Mouse (Mus musculus): ENCODE measurements around the gene Knop1. TPM values are rescaled to one million over a fixed set of nuclear protein-coding genes. Genes with fewer than 3 reads are reported as not detected.
A peak's percentile ranks its signal among the peaks of the same experiment; 100 is the strongest.

The Knop1 gene
- polyA plus RNA-seq (2014; fragmentation: Nextera tagmentation; extraction: Ambion mirVana): 95.9 and 112 TPM in 2 replicates

DNA sequence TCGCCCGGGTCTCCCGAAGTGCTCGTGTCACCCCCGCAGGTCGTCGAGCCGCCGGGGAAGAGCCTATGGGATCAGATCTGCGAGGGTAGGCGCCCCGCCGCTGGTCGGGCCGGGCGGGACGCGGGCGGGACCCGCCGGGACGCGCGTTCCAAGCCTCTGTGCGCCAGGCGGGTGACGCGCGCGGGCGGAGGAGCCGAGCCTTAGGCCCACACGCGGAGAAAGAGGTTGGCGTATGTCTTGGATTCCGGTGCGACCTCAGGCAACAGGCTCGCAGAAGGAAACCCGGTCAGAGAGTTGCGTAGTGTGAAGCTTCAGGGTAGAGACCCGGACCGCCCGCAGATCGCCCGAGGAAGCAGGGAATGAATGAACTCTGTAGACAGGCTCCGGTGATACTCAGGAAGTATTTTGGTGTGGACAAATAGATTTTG, at the start of gene Knop1:
Gene Knop1, minus strand, starts transcription at position 378 of the 428 bp plus-strand sequence.
- DNase-seq (ENCODE audit: low spot score): no peak
- H3K4me1 ChIP-seq (replicated peaks; ENCODE audit: control insufficient read depth, insufficient read depth, low read length): peaks cover 8% of the 10 kb centered on the region
- no peaks in the 10 kb centered on the region for H3K9me3 ChIP-seq (ENCODE audit: control insufficient read depth, low read length)
- ATAC-seq (replicated peaks; ENCODE audit: low FRiP score): peak; percentile 80
- no peaks in the 10 kb centered on the region for H3K27me3 ChIP-seq (replicated peaks; ENCODE audit: control insufficient read depth, insufficient read depth, low read length)
- peaks cover 16% of the 10 kb centered on the region for H3K36me3 ChIP-seq (ENCODE audit: control insufficient read depth, insufficient read depth, low read length)
- under 1% methylated on average over 46 of the region's 46 CpGs for WGBS
- H3K4me3 ChIP-seq (ENCODE audit: low read depth, low read length): peak within 1 kb of the TSS; percentile 87
- peak within 1 kb of the TSS; percentile 43; the same call in 1 of the 2 replicates for H3K27ac ChIP-seq (ENCODE audit: low read depth, low read length)
- H3K9ac ChIP-seq (ENCODE audit: low read depth, low read length): peak within 1 kb of the TSS; percentile 84
- H3K4me2 ChIP-seq: peak within 1 kb of the TSS; percentile 87

GRCm38 (mm10) chr7:118904530-118904929, 48.5 kb upstream of the Knop1 start:
- Histone ChIP-seq H3K9ac (ENCODE audit: low read depth, low read length) (no peak overlapping the region), H3K4me2 (no peak overlapping the region), H3K9me3 (ENCODE audit: control insufficient read depth, low read length) (no peaks in the 10 kb centered on the region), H3K27ac (ENCODE audit: low read depth, low read length) (no peak overlapping the region), H3K36me3 (ENCODE audit: control insufficient read depth, insufficient read depth, low read length) (no peaks in the 10 kb centered on the region), H3K4me3 (ENCODE audit: low read depth, low read length) (no peak overlapping the region), H3K4me1 (replicated peaks; ENCODE audit: control insufficient read depth, insufficient read depth, low read length) (no peaks in the 10 kb centered on the region), H3K27me3 (replicated peaks; ENCODE audit: control insufficient read depth, insufficient read depth, low read length) (no peaks in the 10 kb centered on the region)
- WGBS: 83% methylated on average over 4 of the region's 4 CpGs
- DNase-seq (ENCODE audit: low spot score): no peak
- ATAC-seq (replicated peaks; ENCODE audit: low FRiP score): no peak

DNA sequence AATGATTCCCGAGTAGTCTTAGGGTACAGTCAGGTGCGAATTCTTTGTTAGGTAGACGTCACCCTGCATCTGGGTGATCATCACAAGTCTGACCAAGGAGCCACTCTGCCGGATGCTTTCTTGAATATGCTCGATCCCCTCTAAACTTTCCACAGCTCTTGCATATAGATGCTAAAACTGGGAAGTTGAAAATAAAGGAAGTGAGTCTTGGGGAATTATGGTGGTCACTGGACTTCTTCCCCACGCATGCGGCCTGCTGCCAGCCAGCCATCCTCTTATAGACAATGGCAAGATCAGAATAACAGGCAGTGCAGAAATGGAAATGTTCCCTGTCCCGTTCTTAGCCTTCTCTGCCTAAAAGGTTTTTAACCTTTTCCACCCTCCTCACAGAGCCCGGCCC, 47.8 kb upstream of the Knop1 start:
- 87% methylated on average over 9 of the region's 9 CpGs for WGBS
- Histone ChIP-seq H3K4me1 (replicated peaks; ENCODE audit: control insufficient read depth, insufficient read depth, low read length) (no peaks in the 10 kb centered on the region), H3K36me3 (ENCODE audit: control insufficient read depth, insufficient read depth, low read length) (no peaks in the 10 kb centered on the region), H3K27me3 (replicated peaks; ENCODE audit: control insufficient read depth, insufficient read depth, low read length) (no peaks in the 10 kb centered on the region), H3K4me3 (ENCODE audit: low read depth, low read length) (no peak overlapping the region), H3K27ac (ENCODE audit: low read depth, low read length) (no peak overlapping the region), H3K9me3 (ENCODE audit: control insufficient read depth, low read length) (no peaks in the 10 kb centered on the region), H3K9ac (ENCODE audit: low read depth, low read length) (no peak overlapping the region), H3K4me2 (no peak overlapping the region)
- no peak for ATAC-seq (replicated peaks; ENCODE audit: low FRiP score)
- DNase-seq (ENCODE audit: low spot score): no peak

DNA sequence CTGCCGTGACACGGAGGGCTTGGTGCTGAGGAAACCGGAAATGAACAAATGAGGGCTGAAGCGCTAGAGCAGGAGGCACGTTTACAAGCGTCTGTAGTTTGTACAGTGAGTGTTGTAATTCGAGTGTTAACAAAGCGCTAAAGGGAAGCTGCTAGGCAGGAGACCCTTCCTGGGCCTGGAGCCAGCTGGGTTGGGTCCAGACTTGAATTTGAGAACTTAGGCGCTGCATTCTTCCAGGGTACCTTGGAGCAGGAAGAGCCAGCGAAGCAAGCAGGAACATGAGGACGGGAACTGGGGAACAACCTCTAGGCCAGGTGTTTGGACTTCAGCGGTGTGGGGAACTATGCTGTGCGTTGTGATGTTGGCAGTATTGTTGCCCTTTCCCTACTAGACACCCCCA, 46.9 kb upstream of the Knop1 start:
- Histone ChIP-seq H3K36me3 (ENCODE audit: control insufficient read depth, insufficient read depth, low read length) (no peaks in the 10 kb centered on the region), H3K4me2 (no peak overlapping the region), H3K9me3 (ENCODE audit: control insufficient read depth, low read length) (no peaks in the 10 kb centered on the region), H3K4me3 (ENCODE audit: low read depth, low read length) (no peak overlapping the region), H3K27me3 (replicated peaks; ENCODE audit: control insufficient read depth, insufficient read depth, low read length) (no peaks in the 10 kb centered on the region), H3K27ac (ENCODE audit: low read depth, low read length) (no peak overlapping the region), H3K4me1 (replicated peaks; ENCODE audit: control insufficient read depth, insufficient read depth, low read length) (no peaks in the 10 kb centered on the region), H3K9ac (ENCODE audit: low read depth, low read length) (no peak overlapping the region)
- DNase-seq (ENCODE audit: low spot score) (no peak), ATAC-seq (replicated peaks; ENCODE audit: low FRiP score) (no peak)
- WGBS: 64% methylated on average over 13 of the region's 13 CpGs

- no peak for ATAC-seq (replicated peaks; ENCODE audit: low FRiP score)
- H3K27ac ChIP-seq (ENCODE audit: low read depth, low read length): no peak overlapping the region
- 72% methylated on average over 2 of the region's 2 CpGs for WGBS
Measured at GRCm38 (mm10) chr7:118900090-118900489, 44.0 kb upstream of the Knop1 start.

DNA sequence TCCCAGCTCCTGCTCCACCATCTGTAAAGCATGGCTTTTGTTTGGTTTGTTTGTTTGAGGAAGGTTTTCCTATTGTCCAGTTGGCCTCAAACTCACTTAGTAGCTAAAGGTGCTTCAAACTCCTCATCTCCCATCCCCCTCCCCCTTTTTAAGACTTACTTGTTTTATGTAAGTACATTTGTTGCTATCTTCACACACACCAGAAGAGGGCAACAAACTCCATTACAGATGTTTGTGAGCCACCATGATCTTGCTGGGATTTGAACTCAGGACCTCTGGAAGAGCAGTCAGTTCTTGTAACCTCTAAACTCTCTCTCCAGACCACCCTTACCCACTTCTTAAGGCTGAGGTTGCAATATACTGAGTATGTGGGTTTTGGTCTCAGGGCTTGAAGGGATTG, 42.0 kb upstream of the Knop1 start:
- no peaks in the 10 kb centered on the region for H3K36me3 ChIP-seq (ENCODE audit: control insufficient read depth, insufficient read depth, low read length)
- H3K27ac ChIP-seq (ENCODE audit: low read depth, low read length): no peak overlapping the region
- no peak overlapping the region for H3K4me2 ChIP-seq
- H3K9ac ChIP-seq (ENCODE audit: low read depth, low read length): no peak overlapping the region
- DNase-seq (ENCODE audit: low spot score): no peak
- H3K4me1 ChIP-seq (replicated peaks; ENCODE audit: control insufficient read depth, insufficient read depth, low read length): no peaks in the 10 kb centered on the region
- H3K27me3 ChIP-seq (replicated peaks; ENCODE audit: control insufficient read depth, insufficient read depth, low read length): no peaks in the 10 kb centered on the region
- no peak overlapping the region for H3K4me3 ChIP-seq (ENCODE audit: low read depth, low read length)
- no peak for ATAC-seq (replicated peaks; ENCODE audit: low FRiP score)
- no peaks in the 10 kb centered on the region for H3K9me3 ChIP-seq (ENCODE audit: control insufficient read depth, low read length)

More at GRCm38 (mm10) chr7:118900090-118900489, 44.0 kb upstream of the Knop1 start:
- no peak overlapping the region for H3K4me2 ChIP-seq
- H3K36me3 ChIP-seq (ENCODE audit: control insufficient read depth, insufficient read depth, low read length): no peaks in the 10 kb centered on the region
- H3K4me1 ChIP-seq (replicated peaks; ENCODE audit: control insufficient read depth, insufficient read depth, low read length): no peaks in the 10 kb centered on the region
- H3K27me3 ChIP-seq (replicated peaks; ENCODE audit: control insufficient read depth, insufficient read depth, low read length): no peaks in the 10 kb centered on the region
- DNase-seq (ENCODE audit: low spot score): no peak
- no peak overlapping the region for H3K4me3 ChIP-seq (ENCODE audit: low read depth, low read length)
- no peaks in the 10 kb centered on the region for H3K9me3 ChIP-seq (ENCODE audit: control insufficient read depth, low read length)
- H3K9ac ChIP-seq (ENCODE audit: low read depth, low read length): no peak overlapping the region

GRCm38 (mm10) chr7:118895469-118896450, 39.7 kb upstream of the Knop1 start:
- Histone ChIP-seq H3K4me2 (no peak overlapping the region), H3K4me1 (replicated peaks; ENCODE audit: control insufficient read depth, insufficient read depth, low read length) (no peaks in the 10 kb centered on the region), H3K9me3 (ENCODE audit: control insufficient read depth, low read length) (no peaks in the 10 kb centered on the region), H3K9ac (ENCODE audit: low read depth, low read length) (no peak overlapping the region), H3K36me3 (ENCODE audit: control insufficient read depth, insufficient read depth, low read length) (no peaks in the 10 kb centered on the region), H3K4me3 (ENCODE audit: low read depth, low read length) (no peak overlapping the region), H3K27ac (ENCODE audit: low read depth, low read length) (no peak overlapping the region), H3K27me3 (replicated peaks; ENCODE audit: control insufficient read depth, insufficient read depth, low read length) (no peaks in the 10 kb centered on the region)
- DNase-seq (ENCODE audit: low spot score) (no peak), ATAC-seq (replicated peaks; ENCODE audit: low FRiP score) (no peak)
- 46% methylated on average over 10 of the region's 10 CpGs for WGBS

DNA sequence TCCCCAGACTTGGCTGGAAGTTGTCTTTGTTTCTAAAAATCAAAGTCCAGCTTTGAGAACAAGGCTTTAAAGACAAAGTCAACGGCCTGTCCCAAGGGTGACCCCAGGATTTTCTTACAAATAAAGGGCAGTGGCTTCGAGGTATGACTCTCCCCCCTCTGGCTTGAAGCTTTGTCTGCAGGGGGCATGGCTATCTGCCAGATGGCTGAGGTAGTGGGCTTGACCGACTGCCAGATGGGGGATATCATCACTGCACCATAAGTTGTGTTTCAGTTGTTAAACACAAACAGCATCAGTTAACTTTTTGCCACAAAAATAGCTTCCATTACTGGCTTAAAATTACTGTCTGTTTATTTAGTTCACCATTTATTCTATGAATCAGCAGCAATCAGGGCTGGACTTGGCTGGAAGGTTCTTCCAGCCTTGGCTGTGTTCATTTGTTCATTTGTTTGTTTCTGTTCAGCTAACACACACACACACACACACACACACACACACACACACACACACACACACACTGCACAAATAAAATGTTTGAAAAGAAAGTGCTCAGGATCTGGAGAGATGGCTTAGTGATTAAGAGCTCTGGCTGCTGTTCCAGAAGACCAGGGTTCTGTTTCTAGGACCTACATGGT, 33.1 kb upstream of the Knop1 start:
- DNase-seq (ENCODE audit: low spot score): no peak
- no peak overlapping the region for H3K4me3 ChIP-seq (ENCODE audit: low read depth, low read length)
- no peak overlapping the region for H3K27ac ChIP-seq (ENCODE audit: low read depth, low read length)
- no peaks in the 10 kb centered on the region for H3K27me3 ChIP-seq (replicated peaks; ENCODE audit: control insufficient read depth, insufficient read depth, low read length)
- no peaks in the 10 kb centered on the region for H3K4me1 ChIP-seq (replicated peaks; ENCODE audit: control insufficient read depth, insufficient read depth, low read length)
- no peak overlapping the region for H3K9ac ChIP-seq (ENCODE audit: low read depth, low read length)
- ATAC-seq (replicated peaks; ENCODE audit: low FRiP score): no peak
- 37% methylated on average over 3 of the region's 3 CpGs for WGBS
- H3K9me3 ChIP-seq (ENCODE audit: control insufficient read depth, low read length): no peaks in the 10 kb centered on the region
- no peaks in the 10 kb centered on the region for H3K36me3 ChIP-seq (ENCODE audit: control insufficient read depth, insufficient read depth, low read length)
- no peak overlapping the region for H3K4me2 ChIP-seq
